Mouse (Mus musculus): ENCODE measurements around the gene Cerk. TPM values are rescaled to one million over a fixed set of nuclear protein-coding genes. Genes with fewer than 3 reads are reported as not detected.
"Not testable (repeated sequence)": the region's sequence is repeated elsewhere in the genome, so short reads cannot be mapped to it uniquely, and the experiment has no call there.

Cerk gene
- polyA plus RNA-seq, 1 experiment = 38.2 TPM

DNA sequence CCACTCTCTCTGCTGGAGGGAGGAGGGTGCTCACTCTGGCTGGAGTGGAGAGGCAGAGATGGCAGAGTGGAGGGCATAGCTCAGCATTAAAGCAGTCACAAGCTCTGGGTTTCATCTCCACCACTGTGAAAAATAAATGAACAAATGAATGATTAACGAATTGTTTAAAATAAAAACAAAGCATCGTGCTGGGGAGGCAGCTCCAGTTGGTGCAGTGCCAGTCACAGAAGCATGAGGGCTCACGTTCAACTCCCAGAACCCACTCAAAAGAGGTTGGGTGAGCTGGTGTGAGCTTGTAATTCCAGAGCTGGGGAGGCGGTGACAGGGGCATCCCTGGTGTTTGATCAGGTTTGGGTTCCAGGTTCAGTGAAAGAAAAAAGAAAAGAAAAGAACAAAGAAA is 14.2 kb upstream of the Cerk start:
- peaks cover 27% of the 10 kb centered on the region for H3K4me1 ChIP-seq (ENCODE audit: control insufficient read depth, insufficient read depth, low read length)
- no peak for DNase-seq
- no peak overlapping the region for H3K4me3 ChIP-seq (replicated peaks; ENCODE audit: extremely low read depth, low read depth, low read length)
- TF ChIP-seq CTCF (IDR thresholded peaks at IDR 0.05; ENCODE audit: insufficient read depth, low read length) = no peak
- no peak for TF ChIP-seq POLR2A (IDR thresholded peaks at IDR 0.05; ENCODE audit: borderline replicate concordance, extremely low read depth, low read depth, low read length)
- WGBS = 28% methylated on average over 4 of the region's 4 CpGs

DNA sequence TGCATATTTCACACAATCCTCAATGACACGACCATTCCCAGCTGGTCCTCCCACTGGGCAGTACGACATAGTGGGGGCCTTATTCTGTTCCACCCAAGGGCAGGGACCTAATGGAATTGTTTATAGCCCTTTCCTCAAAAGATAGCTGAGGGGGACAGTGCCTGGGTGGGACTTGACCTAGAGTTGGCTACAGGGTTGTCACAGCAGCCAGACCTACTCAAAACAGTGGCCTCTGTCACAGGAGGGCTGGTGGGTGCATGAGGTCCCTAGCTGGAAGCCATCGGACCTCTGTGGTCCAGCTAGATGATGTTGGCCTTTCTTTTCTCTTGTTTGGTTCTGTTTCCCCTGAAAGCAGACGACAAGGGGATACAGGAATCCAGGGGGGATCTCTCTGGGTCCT is 13.5 kb upstream of the Cerk start:
- Histone ChIP-seq H3K4me1 (ENCODE audit: control insufficient read depth, insufficient read depth, low read length) (peaks cover 27% of the 10 kb centered on the region), H3K4me3 (replicated peaks; ENCODE audit: extremely low read depth, low read depth, low read length) (no peak overlapping the region)
- WGBS = 74% methylated on average over 4 of the region's 4 CpGs
- DNase-seq = no peak
- TF ChIP-seq CTCF (IDR thresholded peaks at IDR 0.05; ENCODE audit: insufficient read depth, low read length) (no peak), POLR2A (IDR thresholded peaks at IDR 0.05; ENCODE audit: borderline replicate concordance, extremely low read depth, low read depth, low read length) (no peak)

DNA sequence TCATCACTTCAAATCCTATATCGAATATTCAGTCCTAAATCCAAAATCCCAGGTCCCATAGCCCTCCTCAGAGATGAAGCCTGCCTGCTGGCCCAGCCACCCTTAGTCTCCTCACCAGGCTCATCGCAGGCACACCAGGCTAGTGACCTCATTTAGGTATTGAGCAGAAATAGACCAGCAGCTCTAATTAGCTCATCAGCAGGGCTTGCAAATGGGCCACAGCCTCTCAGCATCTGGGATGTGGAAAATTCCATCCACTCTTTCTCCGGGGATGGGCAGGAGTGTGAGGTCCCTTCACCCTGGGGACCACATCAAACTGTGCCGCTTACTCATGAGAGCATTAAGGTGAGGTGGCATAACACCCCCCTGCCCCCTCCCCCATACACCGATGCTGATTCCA is 13.1 kb upstream of the Cerk start:
- TF ChIP-seq CTCF (IDR thresholded peaks at IDR 0.05; ENCODE audit: insufficient read depth, low read length) = no peak
- no peak for TF ChIP-seq POLR2A (IDR thresholded peaks at IDR 0.05; ENCODE audit: borderline replicate concordance, extremely low read depth, low read depth, low read length)
- WGBS = 75% methylated on average over 5 of the region's 5 CpGs

DNA sequence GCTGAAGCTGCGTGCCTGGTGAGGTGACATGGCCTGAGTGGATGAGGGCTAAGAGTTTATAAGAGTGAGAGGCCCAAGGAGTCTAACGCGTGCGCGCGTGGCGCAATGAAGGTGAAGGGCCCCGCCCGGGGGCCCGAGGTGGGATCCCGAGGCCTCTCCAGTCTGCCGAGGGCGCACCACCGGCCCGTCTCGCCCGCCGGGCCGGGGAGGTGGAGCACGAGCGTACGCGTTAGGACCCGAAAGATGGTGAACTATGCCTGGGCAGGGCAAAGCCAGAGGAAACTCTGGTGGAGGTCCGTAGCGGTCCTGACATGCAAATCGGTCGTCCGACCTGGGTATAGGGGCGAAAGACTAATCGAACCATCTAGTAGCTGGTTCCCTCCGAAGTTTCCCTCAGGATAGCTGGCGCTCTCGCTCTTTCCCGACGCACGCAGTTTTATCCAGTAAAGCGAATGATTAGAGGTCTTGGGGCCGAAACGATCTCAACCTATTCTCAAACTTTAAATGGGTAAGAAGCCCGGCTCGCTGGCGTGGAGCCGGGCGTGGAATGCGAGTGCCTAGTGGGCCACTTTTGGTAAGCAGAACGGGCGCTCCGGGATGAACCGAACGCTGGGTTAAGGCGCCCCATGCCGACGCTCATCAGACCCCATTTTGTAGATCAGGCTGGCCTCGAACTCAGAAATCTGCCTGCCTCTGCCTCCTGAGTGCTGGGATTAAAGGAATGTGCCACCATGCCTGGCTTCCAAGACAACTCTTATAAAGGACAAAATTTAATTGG is 8.9 kb upstream of the Cerk start:
- 81% methylated on average over 55 of the region's 55 CpGs for WGBS
- H3K4me3 ChIP-seq (replicated peaks; ENCODE audit: extremely low read depth, low read depth, low read length); DNase-seq; H3K4me1 ChIP-seq (ENCODE audit: control insufficient read depth, insufficient read depth, low read length): not testable (repeated sequence)

More for the DNA sequence above, 13.1 kb upstream of the Cerk start:
- Histone ChIP-seq H3K4me3 (replicated peaks; ENCODE audit: extremely low read depth, low read depth, low read length) (no peak overlapping the region), H3K4me1 (ENCODE audit: control insufficient read depth, insufficient read depth, low read length) (peaks cover 23% of the 10 kb centered on the region)
- no peak for DNase-seq

DNA sequence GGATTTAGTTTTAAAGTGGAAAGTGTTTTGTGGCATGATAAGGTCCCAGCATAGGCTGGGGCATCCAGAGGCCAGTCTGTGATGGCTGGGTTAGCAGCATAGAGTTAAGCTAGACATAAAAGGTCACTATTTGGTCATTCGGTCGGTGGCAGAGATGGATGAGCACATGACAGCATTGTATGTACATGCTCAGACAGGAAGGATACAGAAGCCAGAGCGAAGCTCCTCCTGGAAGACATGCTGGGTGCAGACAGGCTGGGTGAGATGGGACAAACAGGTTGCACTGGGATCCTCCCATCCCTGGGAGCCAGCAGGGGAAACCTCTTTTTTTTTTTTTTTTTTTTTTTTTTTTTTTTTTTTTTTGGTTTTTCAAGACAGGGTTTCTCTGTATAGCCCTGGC is 6.0 kb upstream of the Cerk start:
- TF ChIP-seq CTCF (IDR thresholded peaks at IDR 0.05; ENCODE audit: insufficient read depth, low read length) = no peak
- no peak for TF ChIP-seq POLR2A (IDR thresholded peaks at IDR 0.05; ENCODE audit: borderline replicate concordance, extremely low read depth, low read depth, low read length)
- Histone ChIP-seq H3K4me3 (replicated peaks; ENCODE audit: extremely low read depth, low read depth, low read length) (no peak overlapping the region), H3K4me1 (ENCODE audit: control insufficient read depth, insufficient read depth, low read length) (peaks cover 20% of the 10 kb centered on the region)
- 32% methylated on average over 3 of the region's 3 CpGs for WGBS
- DNase-seq = no peak

DNA sequence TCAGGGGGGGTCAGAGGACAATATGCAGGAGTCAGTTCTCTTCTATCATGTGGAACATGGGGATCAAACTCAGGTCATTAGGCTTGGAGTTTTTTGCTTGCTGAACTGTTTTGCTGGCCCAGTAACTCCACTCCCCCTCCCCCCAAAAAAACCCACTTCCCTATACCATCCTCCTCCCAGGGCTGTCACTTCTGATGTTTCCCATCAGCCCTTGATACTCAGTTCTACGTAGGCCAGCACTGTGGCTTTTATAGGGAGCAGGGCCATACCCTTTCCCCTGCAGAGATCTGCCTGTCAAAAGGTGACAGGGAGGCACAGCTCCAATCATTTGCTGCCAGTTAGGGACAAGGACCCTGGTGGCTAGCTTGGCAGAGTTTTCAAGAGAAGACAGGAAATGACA is 5.6 kb upstream of the Cerk start:
- WGBS = 58% methylated on average over 1 of the region's 1 CpGs
- no peak for TF ChIP-seq POLR2A (IDR thresholded peaks at IDR 0.05; ENCODE audit: borderline replicate concordance, extremely low read depth, low read depth, low read length)
- no peak for TF ChIP-seq CTCF (IDR thresholded peaks at IDR 0.05; ENCODE audit: insufficient read depth, low read length)
- DNase-seq = no peak

DNA sequence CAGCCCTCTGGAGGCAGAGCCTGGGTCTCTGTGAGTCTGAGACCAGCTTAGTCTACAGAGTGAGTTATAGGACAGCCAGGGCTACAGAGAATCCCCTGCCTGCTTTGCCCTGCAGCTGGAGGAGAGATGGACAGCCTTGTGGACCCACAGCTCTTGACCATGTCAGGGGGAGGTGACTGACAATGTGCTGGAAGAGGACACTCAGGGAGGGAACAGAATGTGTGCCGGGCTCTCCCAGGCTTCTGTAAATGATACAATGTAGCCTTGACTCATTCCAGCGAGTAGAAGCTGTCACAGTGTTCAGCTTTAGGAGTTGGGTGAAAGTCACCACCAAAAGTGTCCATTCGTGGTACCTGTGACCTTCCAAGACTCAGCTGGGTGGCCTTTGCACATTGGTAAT is 4.4 kb upstream of the Cerk start:
- TF ChIP-seq CTCF (IDR thresholded peaks at IDR 0.05; ENCODE audit: insufficient read depth, low read length) (no peak), POLR2A (IDR thresholded peaks at IDR 0.05; ENCODE audit: borderline replicate concordance, extremely low read depth, low read depth, low read length) (no peak)
- Histone ChIP-seq H3K4me1 (ENCODE audit: control insufficient read depth, insufficient read depth, low read length) (peaks cover 28% of the 10 kb centered on the region), H3K4me3 (replicated peaks; ENCODE audit: extremely low read depth, low read depth, low read length) (no peak overlapping the region)
- WGBS = 91% methylated on average over 3 of the region's 3 CpGs
- no peak for DNase-seq

More for the DNA sequence above, 5.6 kb upstream of the Cerk start:
- no peak overlapping the region for H3K4me3 ChIP-seq (replicated peaks; ENCODE audit: extremely low read depth, low read depth, low read length)
- H3K4me1 ChIP-seq (ENCODE audit: control insufficient read depth, insufficient read depth, low read length) = peaks cover 24% of the 10 kb centered on the region

DNA sequence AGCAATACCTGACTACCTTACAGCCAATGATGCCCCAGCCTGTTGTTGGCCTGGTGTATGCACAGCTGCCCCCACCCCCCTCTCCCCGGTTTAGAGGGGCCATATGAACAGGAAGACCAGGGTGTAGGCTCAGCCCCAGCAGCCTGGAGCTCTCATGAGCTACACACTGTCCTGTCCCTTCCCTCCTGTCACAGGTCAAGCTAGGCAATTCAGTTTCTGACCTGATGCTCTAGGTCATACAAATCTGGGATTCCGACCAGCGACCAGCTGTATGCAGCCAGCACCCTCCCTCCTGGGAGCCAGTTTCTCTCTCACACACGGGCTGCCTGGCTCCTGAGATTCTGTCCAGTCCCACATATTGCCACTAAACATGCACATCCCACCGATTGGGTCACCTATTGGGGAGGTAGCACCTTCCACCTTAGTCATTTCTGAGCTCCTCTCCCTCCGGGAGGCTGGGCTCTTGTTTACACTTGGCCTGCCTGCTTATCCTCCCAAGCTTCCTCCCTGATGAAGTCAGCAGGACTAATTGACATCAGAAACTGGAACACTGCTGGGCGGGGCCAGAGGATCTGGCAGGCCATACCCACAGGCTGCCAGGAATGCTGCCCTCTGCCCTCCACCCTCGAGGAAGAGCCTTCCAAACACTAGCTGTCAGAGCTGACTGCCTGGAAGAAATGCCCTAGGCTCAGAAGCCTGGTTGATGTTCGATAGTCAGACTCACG is 3.0 kb upstream of the Cerk start:
- DNase-seq = peak; percentile 74
- TF ChIP-seq CTCF (IDR thresholded peaks at IDR 0.05; ENCODE audit: insufficient read depth, low read length) (no peak), POLR2A (IDR thresholded peaks at IDR 0.05; ENCODE audit: borderline replicate concordance, extremely low read depth, low read depth, low read length) (0 out of 2 replicates have a peak, but pooled peaks have one; percentile 41)
- peak overlapping the region; percentile 12 for H3K4me3 ChIP-seq (replicated peaks; ENCODE audit: extremely low read depth, low read depth, low read length)
- 14% methylated on average over 10 of the region's 10 CpGs for WGBS
- peaks cover 28% of the 10 kb centered on the region for H3K4me1 ChIP-seq (ENCODE audit: control insufficient read depth, insufficient read depth, low read length)

DNA sequence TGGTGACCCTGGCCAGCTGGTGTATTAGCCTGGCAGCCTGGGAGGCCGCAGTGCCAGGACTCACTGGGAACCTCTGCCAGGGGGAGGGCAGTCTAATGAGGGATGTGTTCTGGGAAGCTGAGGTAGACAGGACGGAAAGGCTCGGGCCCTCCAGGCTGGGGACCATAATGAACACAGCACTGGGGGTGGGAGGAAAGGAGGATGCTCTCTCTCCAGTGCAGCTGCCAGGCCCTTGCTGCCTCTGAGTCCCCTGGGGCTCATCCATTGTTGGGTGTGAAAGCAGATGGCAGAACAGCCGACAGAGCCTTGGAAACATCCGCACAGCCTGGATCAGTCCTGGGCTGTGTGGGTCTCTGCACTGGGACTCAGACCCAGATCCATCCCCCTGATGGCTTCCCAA is 2.2 kb upstream of the Cerk start:
- WGBS = 45% methylated on average over 5 of the region's 5 CpGs
- no peak for DNase-seq
- Histone ChIP-seq H3K4me1 (ENCODE audit: control insufficient read depth, insufficient read depth, low read length) (peaks cover 32% of the 10 kb centered on the region), H3K4me3 (replicated peaks; ENCODE audit: extremely low read depth, low read depth, low read length) (no peak overlapping the region)
- TF ChIP-seq POLR2A (IDR thresholded peaks at IDR 0.05; ENCODE audit: borderline replicate concordance, extremely low read depth, low read depth, low read length) (no peak), CTCF (IDR thresholded peaks at IDR 0.05; ENCODE audit: insufficient read depth, low read length) (no peak)

DNA sequence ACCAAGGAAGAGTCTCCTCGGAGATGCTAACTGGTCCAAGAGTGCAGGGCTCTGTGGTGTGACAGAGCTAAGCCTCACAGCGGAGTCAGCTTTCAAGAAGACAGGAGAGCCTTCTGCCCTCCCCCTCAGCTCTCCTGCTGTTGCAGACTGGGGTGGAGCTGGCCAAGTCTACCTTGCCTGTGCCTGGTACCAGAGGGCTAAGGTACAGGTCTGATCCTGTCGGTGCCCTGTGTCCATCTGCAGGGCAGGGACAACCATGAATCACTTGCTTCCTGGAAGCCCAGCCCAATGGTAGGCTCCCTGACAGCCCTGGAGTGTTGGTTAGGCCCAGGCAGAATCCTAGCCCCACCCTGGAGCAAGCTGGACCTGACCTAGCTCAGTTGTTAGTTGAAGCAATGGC is 745 bp upstream of the Cerk start:
- TF ChIP-seq CTCF (IDR thresholded peaks at IDR 0.05; ENCODE audit: insufficient read depth, low read length) (no peak), POLR2A (IDR thresholded peaks at IDR 0.05; ENCODE audit: borderline replicate concordance, extremely low read depth, low read depth, low read length) (peak; percentile 20; the same call in 1 of the 2 replicates)
- Histone ChIP-seq H3K4me3 (replicated peaks; ENCODE audit: extremely low read depth, low read depth, low read length) (no peak overlapping the region), H3K4me1 (ENCODE audit: control insufficient read depth, insufficient read depth, low read length) (peaks cover 42% of the 10 kb centered on the region)
- WGBS = 53% methylated on average over 3 of the region's 3 CpGs
- DNase-seq = no peak

Measured in lung, adult 2 months (tissue).